Mouse (Mus musculus): ENCODE results near the gene Gnai3. TPM values are rescaled to one million over a fixed set of nuclear protein-coding genes. Genes with fewer than 3 reads are reported as not detected.
A peak's percentile ranks its signal among the peaks of the same experiment; 100 is the strongest.

Gene Gnai3
- total RNA-seq, 4 experiments from 2014 or later = 137 to 154 (median 149) TPM

- no peak for DNase-seq
These were observed 12.6 kb upstream of the Gnai3 start for GRCm38 (mm10) chr3:108158383-108159037.

GRCm38 (mm10) chr3:108154656-108155055 is 8.7 kb upstream of the Gnai3 start, which contains the start of gene Gpr61:
TSS of gene Gpr61 (minus strand) at chr3:108154882.
- DNase-seq = no peak

- DNase-seq = no peak
These were observed 6.3 kb upstream of the Gnai3 start for GRCm38 (mm10) chr3:108152290-108152689.

- DNase-seq = peak; percentile 83
These were observed 1.7 kb upstream of the Gnai3 start for GRCm38 (mm10) chr3:108147386-108148235.

- no peak for DNase-seq
These were observed 725 bp upstream of the Gnai3 start for GRCm38 (mm10) chr3:108146671-108147070.

- DNase-seq = no peak
These were observed 5.2 kb downstream of the Gnai3 start for GRCm38 (mm10) chr3:108140786-108141185.

- DNase-seq = no peak
These were observed 6.8 kb downstream of the Gnai3 start for GRCm38 (mm10) chr3:108139113-108139512.

GRCm38 (mm10) chr3:108134701-108135100 is 11.2 kb downstream of the Gnai3 start:
- DNase-seq = no peak

- DNase-seq = no peak
These were observed 13.5 kb downstream of the Gnai3 start for GRCm38 (mm10) chr3:108132484-108132883.

GRCm38 (mm10) chr3:108131821-108132220 is 14.1 kb downstream of the Gnai3 start:
- DNase-seq = no peak

- no peak for DNase-seq
These were observed 14.7 kb downstream of the Gnai3 start for GRCm38 (mm10) chr3:108131216-108131615.

GRCm38 (mm10) chr3:108129804-108130203 is 16.1 kb downstream of the Gnai3 start:
- DNase-seq = no peak

GRCm38 (mm10) chr3:108129367-108129766 is 16.6 kb downstream of the Gnai3 start:
- DNase-seq = no peak

- DNase-seq = no peak
These were observed 17.4 kb downstream of the Gnai3 start for GRCm38 (mm10) chr3:108128520-108128919.

GRCm38 (mm10) chr3:108126327-108126726 is 19.6 kb downstream of the Gnai3 start:
- DNase-seq = no peak

- no peak for DNase-seq
These were observed 21.8 kb downstream of the Gnai3 start for GRCm38 (mm10) chr3:108124131-108124530.

- DNase-seq = no peak
These were observed 22.7 kb downstream of the Gnai3 start for GRCm38 (mm10) chr3:108123242-108123641.

GRCm38 (mm10) chr3:108121101-108121500 is 24.8 kb downstream of the Gnai3 start:
- peak; percentile 40 for DNase-seq

GRCm38 (mm10) chr3:108117465-108117864 is 28.5 kb downstream of the Gnai3 start:
- no peak for DNase-seq

- no peak for DNase-seq
These were observed 32.2 kb downstream of the Gnai3 start for GRCm38 (mm10) chr3:108113591-108114289.

GRCm38 (mm10) chr3:108112666-108113065 is 33.3 kb downstream of the Gnai3 start:
- no peak for DNase-seq

GRCm38 (mm10) chr3:108112246-108112645 is 33.7 kb downstream of the Gnai3 start:
- no peak for DNase-seq

GRCm38 (mm10) chr3:108111320-108111719 is 34.6 kb downstream of the Gnai3 start:
- no peak for DNase-seq

All from adrenal gland, adult 8-10 months (tissue).